Mouse (Mus musculus) layer of hippocampus, postnatal 25 days (tissue): Measurements from ENCODE around the gene Lce3c. TPM values are rescaled to one million over a fixed set of nuclear protein-coding genes. Genes with fewer than 3 reads are reported as not detected.

Experiments
- DNase-seq, 2 experiments: peaks; one replicate each; pipeline ENCODE4 v3.0.0; 2022; ENCODE audit warnings: mixed read lengths in 2 of 2, low spot score in 1 of 2; ENCODE audit errors: extremely low spot score in 1 of 2
- total RNA-seq, 2 experiments: library from RNA; stranded (reverse); gene quantifications; 2 replicates each; pipeline ENCODE4 v1.2.3; 2021

Lce3c gene
- not detected for total RNA-seq

GRCm38 (mm10) chr3:92944186-92944585 is at the start of gene Lce3c:
Gene Lce3c, plus strand, starts transcription at chr3:92944486.
- no peak for DNase-seq

- DNase-seq = no peak
Observed at GRCm38 (mm10) chr3:92894489-92894888, 49.8 kb upstream of the Lce3c start.

DNA sequence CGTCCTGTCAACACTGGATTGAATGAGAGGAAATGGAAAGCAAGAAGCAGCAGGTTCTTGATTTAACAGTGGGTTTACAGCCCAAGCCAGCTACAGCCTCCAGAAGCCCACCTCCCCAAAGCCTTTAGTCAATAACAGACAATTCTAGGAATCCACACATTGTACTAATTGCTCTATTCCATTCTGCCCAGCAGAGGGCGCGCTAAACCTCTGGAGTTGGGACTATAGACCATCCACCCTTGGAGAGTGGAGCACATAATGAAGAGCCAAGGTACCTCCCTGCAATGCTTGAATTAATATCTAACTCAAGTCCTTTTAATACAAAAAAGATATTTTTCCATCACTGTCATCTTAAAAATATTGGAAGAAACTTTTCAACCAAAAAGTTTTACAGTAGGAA is 41.3 kb upstream of the Lce3c start:
- peak; percentile 17 to 67 for DNase-seq

- no peak for DNase-seq
Observed at GRCm38 (mm10) chr3:92903640-92904039, 40.6 kb upstream of the Lce3c start.

DNA sequence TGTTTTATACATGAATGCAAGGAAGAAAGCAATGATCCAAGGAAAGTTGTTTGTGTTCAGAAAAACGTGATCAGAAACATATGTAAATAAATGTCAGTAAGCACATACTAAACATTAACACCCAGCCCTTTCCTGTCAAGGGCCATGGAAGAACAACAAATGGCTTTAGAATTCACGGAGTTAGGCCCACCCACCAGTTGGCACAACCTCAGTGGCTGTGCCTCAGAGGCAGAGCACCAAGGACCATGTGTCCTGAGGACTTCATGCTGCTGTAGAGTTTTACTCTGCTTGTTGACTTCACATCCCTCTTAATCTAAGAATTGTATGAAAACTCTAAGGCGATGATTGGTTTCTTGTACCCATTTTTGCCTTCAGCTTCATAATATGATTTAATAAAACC is 39.1 kb upstream of the Lce3c start:
- no peak for DNase-seq

- DNase-seq = peak in 1 of 2 experiments; percentile 28
Observed at GRCm38 (mm10) chr3:92907571-92907970, 36.7 kb upstream of the Lce3c start.

- DNase-seq = peak in 1 of 2 experiments; percentile 43
Observed at GRCm38 (mm10) chr3:92920364-92920763, 23.9 kb upstream of the Lce3c start.

DNA sequence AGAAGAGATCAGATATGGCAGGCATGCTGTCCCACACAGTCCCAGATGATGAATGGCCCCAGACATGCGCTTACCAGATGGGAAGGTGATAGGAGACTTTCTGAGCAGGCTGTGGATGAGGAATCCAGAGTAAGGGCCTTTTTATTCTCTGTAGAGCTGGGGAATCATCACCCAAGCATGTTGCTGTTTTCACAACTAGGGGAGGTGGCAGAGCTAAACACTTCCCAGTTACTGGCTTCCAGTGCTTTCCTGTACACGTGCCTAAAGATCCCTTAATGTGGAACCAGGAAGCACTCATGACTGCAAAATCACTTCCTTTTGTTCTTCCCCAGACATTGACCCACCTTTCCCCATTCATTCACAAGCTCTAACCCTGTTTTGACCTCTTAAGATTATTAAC is 18.2 kb upstream of the Lce3c start, which contains the start of gene Lce3a:
TSS of gene Lce3a (minus strand) at position 101 of the 400 bp plus-strand sequence.
- no peak for DNase-seq

GRCm38 (mm10) chr3:92932679-92933078 is 11.6 kb upstream of the Lce3c start, which contains the start of gene Lce3b:
Gene Lce3b, plus strand, starts transcription at chr3:92932979.
- DNase-seq = no peak

- DNase-seq = no peak
Observed at GRCm38 (mm10) chr3:92957090-92957489, 12.8 kb downstream of the Lce3c start, which contains the start of gene Lce3d. Gene Lce3d, plus strand, starts transcription at chr3:92957390.

- no peak for DNase-seq
Observed at GRCm38 (mm10) chr3:92966761-92967160, 22.5 kb downstream of the Lce3c start, which contains the start of gene Lce3e. Gene Lce3e, plus strand, starts transcription at chr3:92967061.

DNA sequence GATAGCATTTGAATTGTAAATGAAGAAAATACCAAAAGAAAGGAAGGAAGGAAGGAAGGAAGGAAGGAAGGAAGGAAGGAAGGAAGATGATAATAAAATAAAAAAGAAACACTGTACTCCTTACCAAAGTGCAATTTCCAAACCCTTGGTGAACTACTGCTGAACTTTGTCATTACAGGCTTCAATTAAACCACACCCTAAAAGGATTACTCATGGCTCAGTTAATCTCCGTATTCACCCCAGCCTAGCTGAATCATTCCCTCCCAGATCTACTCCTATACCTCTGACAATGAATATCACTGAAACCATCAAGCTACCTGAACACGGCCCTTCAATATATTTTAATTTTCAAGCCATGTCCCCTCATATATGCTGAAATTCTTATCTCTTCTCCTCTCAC is 34.2 kb downstream of the Lce3c start:
- DNase-seq = no peak

- no peak for DNase-seq
Observed at GRCm38 (mm10) chr3:92991926-92992325, 47.6 kb downstream of the Lce3c start, which contains the start of gene Lce3f. Gene Lce3f, plus strand, starts transcription at chr3:92992226.

Other genes with a start within 250 kb of the Lce3c start
- gene Lce1e, start 235.4 kb upstream of the Lce3c start, total RNA-seq = not detected
- gene Lce1f, start 224.1 kb upstream of the Lce3c start, total RNA-seq = not detected
- not detected for gene Gm38119, start 205.4 kb upstream of the Lce3c start, total RNA-seq
- not detected for gene Lce1g, start 192.1 kb upstream of the Lce3c start, total RNA-seq
- gene Lce1h, start 179.4 kb upstream of the Lce3c start, total RNA-seq = not detected
- not detected for gene Lce1i, start 165.6 kb upstream of the Lce3c start, total RNA-seq
- gene Lce1j, start 154.0 kb upstream of the Lce3c start, total RNA-seq = not detected
- not detected for gene Lce1k, start 136.6 kb upstream of the Lce3c start, total RNA-seq
- gene Kprp, start 117.2 kb upstream of the Lce3c start, total RNA-seq = not detected
- not detected for gene Lce1l, start 93.2 kb upstream of the Lce3c start, total RNA-seq
- gene 2310050C09Rik, start 74.3 kb upstream of the Lce3c start, total RNA-seq = not detected
- gene Lce3a, start 18.3 kb upstream of the Lce3c start, total RNA-seq = not detected
- gene Lce3b, start 11.5 kb upstream of the Lce3c start, total RNA-seq = not detected
- not detected for gene Lce3d, start 12.9 kb downstream of the Lce3c start, total RNA-seq
- not detected for gene Lce3e, start 22.6 kb downstream of the Lce3c start, total RNA-seq
- not detected for gene Lce3f, start 47.7 kb downstream of the Lce3c start, total RNA-seq
- gene Crct1, start 71.2 kb downstream of the Lce3c start, total RNA-seq = not detected
- not detected for gene Lce1m, start 74.6 kb downstream of the Lce3c start, total RNA-seq
- gene Gm4858, start 124.3 kb downstream of the Lce3c start, total RNA-seq = not detected
- not detected for gene Crnn, start 200.3 kb downstream of the Lce3c start, total RNA-seq